24 mouse cellular contexts compared by ENCODE assay signal in the genomic region with DNA sequence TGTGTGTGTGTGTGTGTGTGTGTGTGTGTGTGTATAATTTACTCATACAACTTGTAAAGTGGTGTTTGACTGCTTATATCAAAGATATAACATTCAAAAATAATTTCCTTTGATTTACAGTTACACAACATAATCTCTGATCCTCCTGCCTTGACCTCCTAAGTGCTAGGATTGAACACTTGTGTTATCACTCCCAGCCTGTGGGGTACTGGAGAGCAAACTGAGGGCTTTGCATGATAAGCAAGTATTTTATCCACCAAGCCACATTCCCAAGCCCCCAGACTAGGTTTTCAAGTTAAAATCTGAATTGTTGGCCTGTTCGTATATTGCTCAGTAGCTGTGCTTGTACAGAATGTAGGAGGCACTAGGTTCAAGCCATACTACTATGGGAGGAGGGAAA.
"Had no signal": no experiment of that assay in that cellular context is flagged by ENCODE, and none has a peak within 500 bp of the region (broad histone marks: within the 10 kb centered on the region; RNA-seq: fewer than 3 reads in every experiment).

No protein-coding gene starts in this region.

- H3K9me3 ChIP-seq: heart, embryonic 13.5 days; heart, embryonic 15.5 days; intestine, embryonic 15.5 days; limb, embryonic 13.5 days; limb, embryonic 15.5 days; liver, embryonic 15.5 days had no signal

- H3K27me3 ChIP-seq: heart, embryonic 13.5 days; heart, embryonic 15.5 days; intestine, embryonic 15.5 days; limb, embryonic 13.5 days; limb, embryonic 15.5 days; liver, embryonic 15.5 days had no signal

- H3K4me3 ChIP-seq: heart, adult 2 months; heart, embryonic 13.5 days; heart, embryonic 15.5 days; intestine, embryonic 15.5 days; layer of hippocampus, adult 2 months; limb, embryonic 13.5 days; limb, embryonic 15.5 days; liver, embryonic 15.5 days had no signal

- H3K4me1 ChIP-seq: intestine, embryonic 15.5 days; limb, embryonic 13.5 days; limb, embryonic 15.5 days had no signal

- H3K4me2 ChIP-seq: heart, embryonic 11.5 days; heart, embryonic 13.5 days; heart, embryonic 15.5 days; hindbrain, embryonic 14.5 days; intestine, embryonic 15.5 days; limb, embryonic 13.5 days; limb, embryonic 15.5 days; liver, embryonic 15.5 days had no signal

- H3K27ac ChIP-seq: heart, adult 2 months; heart, embryonic 13.5 days; heart, embryonic 15.5 days; hindbrain, embryonic 14.5 days; intestine, embryonic 15.5 days; layer of hippocampus, adult 2 months; limb, embryonic 13.5 days; limb, embryonic 15.5 days; liver, embryonic 15.5 days had no signal

- H3K36me3 ChIP-seq: intestine, embryonic 15.5 days had no signal

- H3K9ac ChIP-seq: heart, embryonic 13.5 days; heart, embryonic 15.5 days; hindbrain, embryonic 14.5 days; intestine, embryonic 15.5 days; limb, embryonic 13.5 days; limb, embryonic 15.5 days; liver, embryonic 15.5 days had no signal

- DNase-seq: gastrocnemius, postnatal 14 days; gastrocnemius, postnatal 36 days; heart, adult 2 months; heart, postnatal 14 days; heart, postnatal 36 days; kidney, adult 18-20 months; kidney, adult 8-10 months; kidney, postnatal 10 days; kidney, postnatal 25 days; kidney, postnatal 4 days; layer of hippocampus, postnatal 36 days; left cerebral cortex, postnatal 4 days had no signal

- ATAC-seq: hindbrain, embryonic 16.5 days; inflammation-experienced regulatory T-cells, adult 6 months; intestine, embryonic 15.5 days; intestine, postnatal 0 days had no signal
